Mouse (Mus musculus): ENCODE measurements at regions not wholly inside any gene's neighbourhood (a gene's known extent, or its start where the extent isn't known, plus 50 kb on each side); places are given as distances from the start of the nearest gene placed in this dataset.

GRCm38 (mm10) chr7:129914871-129915270 is 323.2 kb downstream of the Wdr11 start:
- no peak for DNase-seq (ENCODE audit: low spot score)

- DNase-seq (ENCODE audit: low spot score): peak; percentile 84
Measured at GRCm38 (mm10) chr7:129918240-129919200, 326.9 kb downstream of the Wdr11 start.

DNA sequence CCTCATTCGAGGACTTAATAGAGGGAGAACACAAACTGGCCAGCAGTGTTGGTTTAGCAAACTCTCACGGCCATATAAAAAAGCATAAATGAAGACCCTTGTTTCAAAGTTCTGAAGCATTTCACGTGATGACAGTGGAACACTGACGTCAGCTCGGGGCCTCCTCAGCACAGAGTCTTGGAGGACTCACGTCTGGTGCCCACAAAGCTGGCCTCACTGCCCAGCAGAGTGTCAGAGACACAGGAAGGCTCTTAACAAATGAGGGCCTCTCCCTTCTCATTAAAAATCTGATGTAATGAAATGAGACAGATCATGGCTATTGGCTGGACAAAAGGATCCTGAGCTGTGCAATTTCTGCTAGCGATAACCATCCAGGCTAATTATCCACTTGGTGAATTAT is 330.6 kb downstream of the Wdr11 start:
- no peak for DNase-seq (ENCODE audit: low spot score)

- DNase-seq (ENCODE audit: low spot score): no peak
Measured at GRCm38 (mm10) chr7:129936731-129937130, 345.1 kb downstream of the Wdr11 start.

DNA sequence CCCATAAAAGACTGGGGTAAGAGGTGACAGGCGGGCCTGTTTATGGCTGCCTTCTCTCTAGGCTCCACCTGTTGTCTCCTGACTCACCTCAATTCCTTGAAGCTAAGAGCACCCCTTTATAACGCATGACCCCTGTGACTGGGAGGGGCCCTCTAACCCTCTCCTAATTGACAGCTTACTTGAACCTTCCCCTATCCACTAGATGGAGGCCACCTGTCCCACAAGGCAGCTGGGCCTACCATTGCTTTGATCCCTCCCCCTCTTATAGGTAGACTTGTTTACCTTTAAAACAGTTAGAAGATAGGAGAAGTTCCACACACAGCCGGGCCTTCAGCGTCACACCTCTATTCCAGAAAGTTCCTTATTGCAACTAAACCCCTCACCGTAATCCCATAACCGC is 346.1 kb downstream of the Wdr11 start:
- no peak for DNase-seq (ENCODE audit: low spot score)

GRCm38 (mm10) chr7:129938141-129938540 is 346.5 kb downstream of the Wdr11 start:
- DNase-seq (ENCODE audit: low spot score): no peak

GRCm38 (mm10) chr7:129939266-129939665 is 347.6 kb downstream of the Wdr11 start:
- no peak for DNase-seq (ENCODE audit: low spot score)

- peak; percentile 81 for DNase-seq (ENCODE audit: low spot score)
Measured at GRCm38 (mm10) chr7:129941311-129942029, 349.8 kb downstream of the Wdr11 start.

- DNase-seq (ENCODE audit: low spot score): no peak
Measured at GRCm38 (mm10) chr7:129948613-129949110, 357.0 kb downstream of the Wdr11 start.

DNA sequence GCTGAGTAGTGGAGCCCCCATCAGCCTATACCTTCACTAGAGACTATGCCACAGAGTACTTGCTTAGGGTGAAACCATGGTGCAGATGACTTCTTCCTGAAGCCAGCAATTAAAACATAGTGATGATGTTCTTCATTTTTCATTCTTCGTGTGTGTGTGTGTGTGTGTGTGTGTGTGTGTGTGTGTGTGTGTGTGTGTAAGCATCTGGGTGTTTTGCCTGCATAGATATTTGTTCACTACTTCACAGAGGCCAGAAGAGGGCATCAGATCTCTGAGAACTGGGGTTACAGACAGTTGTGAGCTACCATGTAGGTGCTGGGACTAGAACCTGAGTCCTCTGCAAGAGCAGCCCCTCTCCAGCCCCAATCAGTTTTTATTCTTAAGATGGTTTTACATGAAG is 358.8 kb downstream of the Wdr11 start:
- no peak for DNase-seq (ENCODE audit: low spot score)

- no peak for DNase-seq (ENCODE audit: low spot score)
Measured at GRCm38 (mm10) chr7:129958379-129958778, 366.7 kb downstream of the Wdr11 start.

GRCm38 (mm10) chr7:129962575-129962974 is 370.9 kb downstream of the Wdr11 start:
- DNase-seq (ENCODE audit: low spot score): no peak

- peak; percentile 23 for DNase-seq (ENCODE audit: low spot score)
Measured at GRCm38 (mm10) chr7:129964192-129964591, 372.5 kb downstream of the Wdr11 start.

DNA sequence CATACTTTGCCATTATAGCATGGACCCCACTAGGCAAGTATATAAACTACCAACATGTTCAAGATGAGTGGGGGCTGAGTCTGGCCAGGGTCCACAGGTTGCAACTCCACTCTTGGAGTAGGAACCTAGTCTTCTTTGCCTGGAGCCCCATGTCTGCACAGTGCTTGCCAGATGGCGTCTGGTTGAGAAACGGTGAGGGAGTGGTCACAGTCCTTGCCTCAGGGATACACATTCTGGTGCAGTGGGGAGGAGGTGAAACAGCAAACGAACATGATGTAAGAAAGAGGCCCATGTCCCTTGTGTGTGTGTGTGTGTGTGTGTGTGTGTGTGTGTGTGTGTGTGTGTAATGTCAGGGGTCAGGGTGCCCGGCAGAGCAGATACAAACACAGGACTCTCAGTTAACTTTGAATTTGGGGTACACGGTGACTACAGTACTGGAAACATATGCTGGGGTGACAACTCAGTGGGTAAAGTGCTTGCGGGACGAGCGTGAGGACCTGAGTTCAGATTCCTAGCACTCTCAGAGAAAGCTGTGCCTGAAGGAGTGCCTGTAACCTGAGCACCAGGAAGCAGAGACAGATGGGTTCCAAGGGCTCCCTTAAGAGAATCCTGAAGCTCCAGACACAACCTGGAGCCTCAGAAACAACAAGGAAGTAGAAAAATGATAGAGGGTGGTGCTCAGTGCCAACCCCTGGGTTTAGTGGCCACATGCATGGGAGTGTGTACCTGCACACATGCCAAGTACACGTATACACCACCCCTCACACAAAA is 373.8 kb downstream of the Wdr11 start:
- DNase-seq (ENCODE audit: low spot score): peak; percentile 90

DNA sequence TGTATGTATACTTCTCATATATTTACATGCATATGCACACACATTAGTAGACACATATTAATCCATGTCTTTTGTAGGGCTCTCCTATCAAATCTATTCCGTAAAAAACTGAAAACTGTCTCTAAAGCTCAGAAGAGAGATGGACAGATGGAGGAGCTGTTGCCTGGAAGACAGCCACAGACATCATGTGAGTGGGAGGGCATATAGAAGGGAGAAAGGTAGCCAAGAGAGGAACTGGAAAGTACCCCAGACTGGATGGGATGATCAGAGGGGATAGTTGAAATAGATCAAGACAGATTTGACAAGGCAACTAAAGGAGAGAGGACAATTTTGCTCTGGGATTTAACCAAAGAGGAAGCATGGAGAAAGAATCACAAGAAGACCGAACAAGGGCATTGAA is 375.1 kb downstream of the Wdr11 start:
- peak; percentile 28 for DNase-seq (ENCODE audit: low spot score)

DNA sequence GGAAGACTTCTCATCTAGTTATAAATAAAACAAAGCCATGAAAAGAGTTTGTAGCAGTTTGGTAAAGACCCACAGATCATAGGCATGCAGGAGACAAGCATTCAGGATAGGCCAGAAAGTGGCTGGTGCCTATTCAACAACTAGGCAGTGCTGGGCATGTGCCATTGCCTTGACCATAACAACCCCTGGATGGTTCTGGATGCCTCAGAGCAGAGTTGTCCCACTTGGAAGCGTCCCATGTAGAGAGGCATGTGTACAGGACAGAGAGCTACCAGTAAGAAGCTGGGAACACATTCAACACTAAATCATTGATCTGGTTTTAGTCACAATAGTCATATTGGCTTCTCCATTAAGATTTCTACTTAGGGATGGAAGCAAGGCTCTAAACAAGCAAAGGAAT is 378.5 kb downstream of the Wdr11 start:
- peak; percentile 87 for DNase-seq (ENCODE audit: low spot score)

DNA sequence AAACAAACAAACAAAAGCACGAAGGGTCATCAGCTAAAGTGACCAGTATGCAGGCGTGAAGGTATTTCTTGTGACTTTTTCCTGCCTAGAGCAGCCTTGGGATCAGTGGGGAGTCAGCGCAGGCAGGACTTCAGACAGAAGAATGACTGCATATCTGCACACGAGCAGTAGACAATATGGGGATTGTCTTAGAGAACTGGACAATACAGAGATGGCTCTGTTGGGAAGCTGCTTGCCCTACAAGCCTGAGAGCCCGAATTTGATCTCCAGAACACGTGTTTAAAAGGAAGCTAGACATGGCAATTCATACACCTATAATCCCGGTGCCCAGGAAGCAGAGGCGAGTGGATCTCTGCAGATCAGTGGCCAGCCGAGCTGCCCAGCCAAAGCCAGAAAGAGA is 382.5 kb downstream of the Wdr11 start:
- no peak for DNase-seq (ENCODE audit: low spot score)

GRCm38 (mm10) chr7:129974837-129975236 is 383.2 kb downstream of the Wdr11 start:
- DNase-seq (ENCODE audit: low spot score): peak; percentile 14

DNA sequence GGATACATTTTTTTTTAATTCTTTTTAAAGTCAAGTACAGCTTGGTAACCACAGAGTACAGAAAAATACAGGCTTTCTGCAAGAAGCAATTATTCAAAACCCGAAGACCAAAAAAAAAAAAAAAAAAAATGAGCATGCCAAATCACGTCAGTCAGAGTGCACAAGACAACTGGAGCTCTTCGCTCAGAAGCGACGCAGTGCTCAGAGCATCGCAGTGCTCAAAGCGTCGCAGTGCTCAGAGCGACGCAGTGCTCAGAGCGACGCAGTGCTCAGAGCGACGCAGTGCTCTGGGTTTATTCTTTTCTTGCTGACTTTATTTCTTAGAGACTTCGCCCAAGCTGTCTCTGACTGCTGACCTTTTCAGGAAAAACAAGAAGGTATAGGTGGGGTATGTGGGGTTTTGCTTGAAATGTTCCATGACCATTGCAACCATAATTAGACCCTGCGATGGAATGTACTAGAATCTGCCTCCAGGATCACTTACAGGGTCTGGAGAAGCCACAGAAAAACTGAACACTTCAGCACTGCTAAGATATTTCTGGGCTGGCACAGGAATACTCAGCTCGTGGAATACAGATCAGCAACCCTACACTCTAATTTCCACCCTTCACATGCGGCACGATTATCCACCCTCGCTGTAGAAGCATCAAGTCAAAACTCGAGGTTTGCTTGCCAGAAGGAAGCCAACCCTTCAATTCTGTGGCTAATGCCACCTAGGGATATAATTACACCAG is 384.3 kb downstream of the Wdr11 start:
- no peak for DNase-seq (ENCODE audit: low spot score)

- DNase-seq (ENCODE audit: low spot score): no peak
Measured at GRCm38 (mm10) chr7:129978576-129978975, 386.9 kb downstream of the Wdr11 start.

GRCm38 (mm10) chr7:129979337-129979736 is 387.7 kb downstream of the Wdr11 start:
- DNase-seq (ENCODE audit: low spot score): no peak
